Mouse (Mus musculus) G1E (cell line): Measurements from ENCODE around the gene Rpl7l1.

Source experiments
- CTCF ChIP-seq: IDR thresholded peaks from 2 replicates; pipeline ENCODE4 v1.5.1; 2012; ENCODE audit warnings: low read depth, low read length, inconsistent platforms, mixed read lengths
- POLR2AphosphoS5 ChIP-seq: IDR thresholded peaks from 2 replicates; pipeline ENCODE4 v1.6.1; 2012; ENCODE audit warnings: low read depth, low read length, inconsistent platforms; ENCODE audit not compliant: insufficient replicate concordance
- TAL1 ChIP-seq: conservative IDR thresholded peaks from 2 replicates; pipeline ENCODE4 v1.6.1; 2012; ENCODE audit warnings: low read depth, low read length, inconsistent platforms, mixed read lengths

DNA sequence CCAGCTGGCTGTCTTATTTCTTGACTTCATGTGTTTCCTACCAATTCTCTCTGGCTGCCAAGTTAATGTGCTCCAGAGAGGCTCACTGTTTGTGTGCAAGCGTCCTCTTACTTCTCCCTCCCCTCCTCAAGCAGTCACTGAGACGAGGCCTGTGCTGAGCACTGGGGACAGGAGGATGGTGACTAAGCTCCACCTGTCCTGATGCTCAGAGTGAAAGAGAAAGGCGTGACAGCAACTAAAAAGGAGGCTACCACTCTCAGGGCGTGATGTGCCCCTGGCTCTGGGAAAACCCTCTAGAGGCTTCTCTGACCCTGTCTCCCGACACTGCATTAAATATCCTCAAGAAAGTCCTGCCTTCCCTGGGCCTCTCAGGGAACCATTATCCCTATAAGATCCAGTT lies 33.2 kb downstream of the Rpl7l1 start:
- TF ChIP-seq CTCF: no peak
- no peak for TF ChIP-seq POLR2AphosphoS5
- no peak for TF ChIP-seq TAL1
